14 mouse cellular contexts compared by ENCODE assay signal in the genomic region with DNA sequence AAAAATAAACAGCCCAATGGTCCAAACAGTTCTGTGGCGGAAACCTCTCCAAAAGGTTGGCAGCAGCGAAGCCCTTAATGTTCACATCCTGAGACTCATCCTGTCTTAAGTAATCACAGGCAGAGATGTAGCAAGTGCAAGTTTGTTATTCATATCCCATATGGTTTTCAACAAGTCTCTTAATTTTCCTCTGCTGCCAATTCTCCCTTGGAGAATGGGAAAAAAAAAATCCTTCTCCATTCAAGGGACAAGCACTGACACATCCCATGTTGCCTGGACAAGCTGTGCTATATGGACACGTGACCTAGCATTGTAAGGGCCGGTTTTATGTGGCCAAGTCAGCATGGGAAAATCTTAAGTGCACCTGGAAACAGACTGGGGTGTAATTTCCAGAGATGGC. TPM values are rescaled to one million over a fixed set of nuclear protein-coding genes. Genes with fewer than 3 reads are reported as not detected.
A peak's percentile ranks its signal among the peaks of the same experiment; 100 is the strongest.
DNase-seq lines count a peak whose midpoint lies in the region; ATAC-seq and TF ChIP-seq lines count a peak whose summit lies in the region.
"Had no signal": no experiment of that assay in that cellular context is flagged by ENCODE, and none has a peak within 500 bp of the region (broad histone marks: within the 10 kb centered on the region; RNA-seq: fewer than 3 reads in every experiment).

No protein-coding gene starts in this region.

- no peak for TF ChIP-seq CTCF in intestine, postnatal 0 days (IDR thresholded peaks at IDR 0.05; ENCODE audit: low read depth)

- no peaks in the 10 kb centered on the region for H3K27me3 ChIP-seq in intestine, embryonic 15.5 days (replicated peaks)
- H3K27me3 ChIP-seq in intestine, postnatal 0 days (replicated peaks; ENCODE audit: control insufficient read depth, insufficient read depth, low read length) = no peaks in the 10 kb centered on the region
- H3K27me3 ChIP-seq: embryonic facial prominence, embryonic 12.5 days; forebrain, embryonic 15.5 days; liver, embryonic 13.5 days had no signal

- H3K4me1 ChIP-seq in intestine, embryonic 15.5 days (replicated peaks) = no peaks in the 10 kb centered on the region
- no peaks in the 10 kb centered on the region for H3K4me1 ChIP-seq in intestine, postnatal 0 days (replicated peaks; ENCODE audit: control insufficient read depth, insufficient read depth, low read length)
- H3K4me1 ChIP-seq: forebrain, embryonic 15.5 days; liver, embryonic 13.5 days had no signal

- no peak overlapping the region for H3K9ac ChIP-seq in intestine, embryonic 15.5 days
- no peak overlapping the region for H3K9ac ChIP-seq in intestine, postnatal 0 days (ENCODE audit: low read depth, low read length)
- H3K9ac ChIP-seq: embryonic facial prominence, embryonic 12.5 days; forebrain, embryonic 15.5 days; liver, embryonic 13.5 days had no signal

- WGBS in intestine, embryonic 15.5 days = 64% methylated on average over 4 of the region's 4 CpGs
- WGBS in intestine, postnatal 0 days = 63% methylated on average over 4 of the region's 4 CpGs

- 0 out of 2 replicates have a peak, but pooled peaks have one; percentile 15 for ATAC-seq in intestine, embryonic 15.5 days
- ATAC-seq in intestine, postnatal 0 days = no peak
- ATAC-seq: forebrain, embryonic 15.5 days had no signal

- H3K4me2 ChIP-seq in intestine, embryonic 15.5 days (replicated peaks) = no peak overlapping the region
- no peak overlapping the region for H3K4me2 ChIP-seq in intestine, postnatal 0 days (replicated peaks; ENCODE audit: low read depth)
- H3K4me2 ChIP-seq: embryonic facial prominence, embryonic 12.5 days; forebrain, embryonic 15.5 days; liver, embryonic 13.5 days had no signal

- H3K36me3 ChIP-seq in intestine, embryonic 15.5 days = no peaks in the 10 kb centered on the region
- H3K36me3 ChIP-seq in intestine, postnatal 0 days (ENCODE audit: control insufficient read depth, insufficient read depth) = no peaks in the 10 kb centered on the region
- H3K36me3 ChIP-seq: embryonic facial prominence, embryonic 12.5 days; forebrain, embryonic 15.5 days; liver, embryonic 13.5 days had no signal

- H3K27ac ChIP-seq in intestine, embryonic 15.5 days = no peak overlapping the region
- H3K27ac ChIP-seq in intestine, postnatal 0 days (ENCODE audit: low read depth, low read length) = no peak overlapping the region
- H3K27ac ChIP-seq: embryonic facial prominence, embryonic 12.5 days; forebrain, embryonic 15.5 days; liver, embryonic 13.5 days had no signal

- peak; percentile 19 for DNase-seq in brain, adult 2 months (ENCODE audit: low read depth, low spot score)
- DNase-seq in heart, adult 9 months (ENCODE audit: low spot score in 2 of 2) = peak; percentile 65 to 82
- DNase-seq in lung, postnatal 36 days = peak; percentile 50
- DNase-seq in T-cell, adult 2 months (ENCODE audit: low spot score) = no peak
- DNase-seq in cerebellum, adult 18-20 months = no peak
- DNase-seq: adrenal gland, postnatal 10 days; cerebellum, postnatal 14 days; liver, embryonic 13.5 days; thymus, postnatal 4 days had no signal

- H3K4me3 ChIP-seq in intestine, embryonic 15.5 days (replicated peaks) = no peak overlapping the region
- H3K4me3 ChIP-seq in intestine, postnatal 0 days (ENCODE audit: low read depth, low read length) = no peak overlapping the region
- H3K4me3 ChIP-seq: embryonic facial prominence, embryonic 12.5 days; forebrain, embryonic 15.5 days; liver, embryonic 13.5 days had no signal

- H3K9me3 ChIP-seq in intestine, embryonic 15.5 days = no peaks in the 10 kb centered on the region
- H3K9me3 ChIP-seq in intestine, postnatal 0 days (ENCODE audit: control insufficient read depth) = no peaks in the 10 kb centered on the region
- H3K9me3 ChIP-seq: embryonic facial prominence, embryonic 12.5 days; forebrain, embryonic 15.5 days; liver, embryonic 13.5 days had no signal

RNA-seq across cellular contexts. Expression of gene Tll2, which starts 54.2 kb away (rescaled TPM):
- 0.04 and 0.09 TPM in 2 replicates for polyA plus RNA-seq in intestine, embryonic 15.5 days (2015; fragmentation: Nextera tagmentation; extraction: Ambion mirVana)
- 0.10 TPM in 2 replicates for polyA plus RNA-seq in intestine, postnatal 0 days (2015; fragmentation: Nextera tagmentation; extraction: Ambion mirVana)
- polyA plus RNA-seq: intestine, embryonic 14.5 days; liver, embryonic 13.5 days had no signal

Comparison
In these comparisons a context has a peak if more than half of its experiments do, and no peak if none do; other contexts are left out.
1. DNase-seq: peak in brain, adult 2 months (single experiment), heart, adult 9 months (2 of 2) and lung, postnatal 36 days (single experiment); none in T-cell, adult 2 months (single experiment) and cerebellum, adult 18-20 months (0 of 2).